Mouse (Mus musculus): ENCODE results near the gene Taar5.

DNA sequence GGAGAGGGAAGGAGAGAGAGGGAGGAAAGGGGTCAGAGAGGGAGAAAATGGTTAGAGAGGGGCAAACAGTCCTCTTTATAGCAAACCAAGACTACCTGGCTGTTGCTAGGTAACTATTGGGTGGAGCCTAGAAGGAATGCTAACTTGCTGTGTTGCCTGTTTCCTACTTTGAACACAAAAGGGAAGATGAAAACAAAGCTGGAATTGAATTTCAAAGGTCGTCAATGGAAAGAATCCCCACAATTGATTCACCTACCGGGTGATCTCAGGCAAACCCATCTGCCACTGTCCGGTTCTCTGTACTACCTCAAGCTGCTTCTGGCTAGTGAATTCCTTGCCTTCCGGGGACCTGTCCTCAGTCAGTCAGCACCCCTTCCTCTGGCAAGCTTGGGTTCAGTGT is 7.5 kb downstream of the Taar5 start:
- no peak for TF ChIP-seq ZC3H11A (IDR thresholded peaks at IDR 0.05; ENCODE audit: borderline replicate concordance, low read depth, low read length)
- no peak for TF ChIP-seq HCFC1 (IDR thresholded peaks at IDR 0.05; ENCODE audit: borderline replicate concordance, insufficient read depth, low read length)
- TF ChIP-seq MAFK (IDR thresholded peaks at IDR 0.05; ENCODE audit: insufficient read depth, low read depth, low read length), result no peak
- no peak for TF ChIP-seq CHD2 (IDR thresholded peaks at IDR 0.05; ENCODE audit: low read depth, low read length)
- no peak for TF ChIP-seq ZNF384 (IDR thresholded peaks at IDR 0.05; ENCODE audit: low read depth, low read length)
